Mouse (Mus musculus) liver, adult 2 months (tissue): ENCODE data around the gene Scgb2b27. TPM values are rescaled to one million over a fixed set of nuclear protein-coding genes. Genes with fewer than 3 reads are reported as not detected.
"Not testable (repeated sequence)": the region's sequence is repeated elsewhere in the genome, so short reads cannot be mapped to it uniquely, and the experiment has no call there.

Experiments used
- DNase-seq: peaks from one replicate; pipeline ENCODE4 v3.0.0-alpha.2; 2011; ENCODE audit warnings: low read depth, low spot score; ENCODE audit errors: extremely low read depth
- H3K27ac ChIP-seq: fragments of 200-500 bp; replicated peaks from 2 replicates; pipeline ENCODE4 v1.5.1; 2012; ENCODE audit warnings: low read depth, mild to moderate bottlenecking, control low read depth, inconsistent platforms, low read length; ENCODE audit not compliant: insufficient read depth
- H3K27me3 ChIP-seq: fragments of 200-500 bp; 2 replicates; pipeline ENCODE4 v1.6.1; 2012; ENCODE audit warnings: mild to moderate bottlenecking, moderate library complexity, low read length, inconsistent platforms; ENCODE audit not compliant: control insufficient read depth, insufficient read depth
- H3K36me3 ChIP-seq: fragments of 200-500 bp; 2 replicates; pipeline ENCODE4 v1.6.1; 2012; ENCODE audit warnings: low read length, inconsistent platforms; ENCODE audit not compliant: control insufficient read depth, insufficient read depth
- H3K4me1 ChIP-seq: fragments of 200-500 bp; 2 replicates; pipeline ENCODE4 v1.6.1; 2011; ENCODE audit warnings: low read length; ENCODE audit not compliant: control insufficient read depth, insufficient read depth
- H3K4me3 ChIP-seq: fragments of 200-500 bp; 2 replicates; pipeline ENCODE4 v1.5.1; 2011; ENCODE audit warnings: low read depth, mild to moderate bottlenecking, control low read depth, low read length, moderate library complexity; ENCODE audit not compliant: insufficient read depth
- H3K79me2 ChIP-seq: fragments of 200-500 bp; 2 replicates; pipeline ENCODE4 v1.6.1; 2012; ENCODE audit warnings: inconsistent platforms, mild to moderate bottlenecking, low read length, moderate library complexity; ENCODE audit not compliant: control insufficient read depth, insufficient read depth
- H3K9ac ChIP-seq: fragments of 200-500 bp; 2 replicates; pipeline ENCODE4 v1.6.1; 2012; ENCODE audit warnings: low read depth, mild to moderate bottlenecking, control low read depth, inconsistent platforms, low read length
- CTCF ChIP-seq: fragments of 200-500 bp; IDR thresholded peaks from 2 replicates; pipeline ENCODE4 v1.5.1; 2011; ENCODE audit warnings: low read depth, low read length, control low read depth
- POLR2A ChIP-seq: fragments of 200-500 bp; IDR thresholded peaks from 2 replicates; pipeline ENCODE4 v1.6.1; 2011; ENCODE audit warnings: low read length, control low read depth; ENCODE audit not compliant: insufficient read depth; ENCODE audit errors: extremely low read depth
- WGBS: fragments of 180-500 bp; shearing (Covaris S2); methylation state at CpG from one replicate; pipeline ENCODE4 v1.1.7; 2018; 5-methylcytosine and 5-hydroxymethylcytosine counted together
- polyA plus RNA-seq: library from polyadenylated mRNA; depleted of rRNA; stranded (reverse); fragments of >200 nt; gene quantifications from 2 replicates; pipeline ENCODE4 v1.2.3, GENCODE M21; 2012; rRNA removed
- total RNA-seq: library from RNA; depleted of rRNA; stranded (reverse); fragments of >200 nt; gene quantifications from 2 replicates; pipeline ENCODE4 v1.2.3, GENCODE M21; 2014; rRNA removed

Gene Scgb2b27
- not detected in 2 replicates for total RNA-seq
- polyA plus RNA-seq, result not detected in 2 replicates

- H3K4me1 ChIP-seq, result no peaks in the 10 kb centered on the region
- H3K36me3 ChIP-seq, result no peaks in the 10 kb centered on the region
- no peak within 1 kb of the TSS for H3K9ac ChIP-seq
- H3K27ac ChIP-seq, result no peak within 1 kb of the TSS
- TF ChIP-seq CTCF (no peak), POLR2A (no peak)
- no peaks in the 10 kb centered on the region for H3K79me2 ChIP-seq
- H3K4me3 ChIP-seq, result no peak within 1 kb of the TSS
- 56% methylated on average over 4 of the region's 4 CpGs for WGBS
- no peak for DNase-seq
- no peaks in the 10 kb centered on the region for H3K27me3 ChIP-seq
These were observed at the start of gene Scgb2b27 for GRCm38 (mm10) chr7:34013842-34014241. Scgb2b27 (minus strand) TSS chr7:34013942.

- H3K36me3 ChIP-seq, H3K4me1 ChIP-seq, H3K79me2 ChIP-seq, H3K27me3 ChIP-seq, DNase-seq, H3K9ac ChIP-seq, H3K27ac ChIP-seq, H3K4me3 ChIP-seq: not testable (repeated sequence)
- WGBS, result 91% methylated on average over 11 of the region's 11 CpGs
These were observed 22.5 kb upstream of the Scgb2b27 start for GRCm38 (mm10) chr7:34036076-34036815.

GRCm38 (mm10) chr7:34034579-34034978 is 20.8 kb upstream of the Scgb2b27 start:
- 93% methylated on average over 4 of the region's 4 CpGs for WGBS
- not testable (repeated sequence) for H3K9ac ChIP-seq, H3K27me3 ChIP-seq, H3K4me1 ChIP-seq, H3K36me3 ChIP-seq, H3K79me2 ChIP-seq, H3K4me3 ChIP-seq, DNase-seq, H3K27ac ChIP-seq

GRCm38 (mm10) chr7:34030026-34030425 is 16.3 kb upstream of the Scgb2b27 start:
- no peak for DNase-seq
- TF ChIP-seq CTCF, result no peak
- no peak for TF ChIP-seq POLR2A
- Histone ChIP-seq H3K4me1 (no peaks in the 10 kb centered on the region), H3K9ac (no peak overlapping the region), H3K36me3 (no peaks in the 10 kb centered on the region), H3K79me2 (no peaks in the 10 kb centered on the region), H3K27ac (no peak overlapping the region), H3K4me3 (no peak overlapping the region), H3K27me3 (no peaks in the 10 kb centered on the region)
- 91% methylated on average over 11 of the region's 11 CpGs for WGBS

GRCm38 (mm10) chr7:34027202-34027601 is 13.5 kb upstream of the Scgb2b27 start:
- H3K36me3 ChIP-seq, H3K27ac ChIP-seq, H3K79me2 ChIP-seq, DNase-seq, H3K4me1 ChIP-seq, H3K9ac ChIP-seq, H3K4me3 ChIP-seq, H3K27me3 ChIP-seq: not testable (repeated sequence)
- 81% methylated on average over 9 of the region's 9 CpGs for WGBS

- H3K4me1 ChIP-seq, result no peaks in the 10 kb centered on the region
- no peaks in the 10 kb centered on the region for H3K36me3 ChIP-seq
- no peak overlapping the region for H3K9ac ChIP-seq
- H3K79me2 ChIP-seq, result no peaks in the 10 kb centered on the region
- H3K27ac ChIP-seq, result no peak overlapping the region
- DNase-seq, result no peak
- WGBS, result 67% methylated on average over 4 of the region's 4 CpGs
- H3K27me3 ChIP-seq, result no peaks in the 10 kb centered on the region
- no peak for TF ChIP-seq CTCF
- no peak for TF ChIP-seq POLR2A
- H3K4me3 ChIP-seq, result no peak overlapping the region
These were observed 11.9 kb upstream of the Scgb2b27 start for GRCm38 (mm10) chr7:34025641-34026040.

- not testable (repeated sequence) for H3K79me2 ChIP-seq, H3K36me3 ChIP-seq, H3K9ac ChIP-seq, H3K27ac ChIP-seq, DNase-seq, H3K27me3 ChIP-seq, H3K4me3 ChIP-seq, H3K4me1 ChIP-seq
- 80% methylated on average over 1 of the region's 1 CpGs for WGBS
These were observed 7.4 kb upstream of the Scgb2b27 start, which contains the start of gene Scgb1b27 for GRCm38 (mm10) chr7:34021183-34021582. Scgb1b27 (plus strand) TSS chr7:34021483.
